Mouse (Mus musculus) liver, embryonic 14.5 days (tissue): ENCODE measurements around the gene Serpinh1. TPM values are rescaled to one million over a fixed set of nuclear protein-coding genes. Genes with fewer than 3 reads are reported as not detected.

Experiments used
- ATAC-seq: fragments of 200-750 bp; cut with Nextera tagmentation; 2 replicates; pipeline ENCODE4 v1.8.0; 2017; ENCODE audit warnings: moderate number of reproducible peaks, mild to moderate bottlenecking, moderate library complexity; ENCODE audit not compliant: insufficient read depth
- DNase-seq, 3 experiments: peaks; one replicate each; pipeline ENCODE4 v3.0.0-alpha.2; 2012 to 2013; ENCODE audit warnings: low read depth in 3 of 3, low spot score in 3 of 3
- H3K27ac ChIP-seq: fragments of 300-500 bp; sonication (generic); 2 replicates; pipeline ENCODE4 v1.5.1; 2014; ENCODE audit warnings: moderate library complexity, mild to moderate bottlenecking, control low read depth, inconsistent platforms
- H3K27me3 ChIP-seq: fragments of 300-500 bp; sonication (generic); 2 replicates; pipeline ENCODE4 v1.6.1; 2014; ENCODE audit warnings: mild to moderate bottlenecking, low read length, moderate library complexity; ENCODE audit not compliant: control insufficient read depth, insufficient read depth
- H3K36me3 ChIP-seq: fragments of 300-500 bp; sonication (generic); replicated peaks from 2 replicates; pipeline ENCODE4 v1.6.1; 2014; ENCODE audit warnings: low read depth; ENCODE audit not compliant: control insufficient read depth, insufficient read depth
- H3K4me1 ChIP-seq, 2 experiments: fragments of 200-500 bp in 1 of 2; fragments of 300-500 bp in 1 of 2; sonication (generic) in 1 of 2; replicated peaks; 2 replicates each; pipeline ENCODE4 v1.6.1; 2012 to 2014; ENCODE audit warnings: antibody characterized with exemption in 1 of 2, inconsistent platforms in 1 of 2, low read length in 1 of 2; ENCODE audit not compliant: control insufficient read depth in 2 of 2, insufficient read depth in 2 of 2
- H3K4me2 ChIP-seq: fragments of 300-500 bp; sonication (generic); 2 replicates; pipeline ENCODE4 v1.6.1; 2014; ENCODE audit warnings: low read depth, mild to moderate bottlenecking, control low read depth, moderate library complexity
- H3K4me3 ChIP-seq, 2 experiments: fragments of 200-500 bp in 1 of 2; fragments of 300-500 bp in 1 of 2; sonication (generic) in 1 of 2; 2 replicates each; pipeline ENCODE4 v1.5.1; 2012 to 2014; ENCODE audit warnings: low read depth in 2 of 2, low read length in 2 of 2, mild to moderate bottlenecking in 2 of 2, control low read depth in 1 of 2, inconsistent platforms in 1 of 2, moderate library complexity in 1 of 2; ENCODE audit not compliant: insufficient read depth in 1 of 2
- H3K9ac ChIP-seq: fragments of 300-500 bp; sonication (generic); replicated peaks from 2 replicates; pipeline ENCODE4 v1.6.1; 2014; ENCODE audit warnings: mild to moderate bottlenecking, control low read depth, moderate library complexity
- H3K9me3 ChIP-seq: fragments of 300-500 bp; sonication (generic); 2 replicates; pipeline ENCODE4 v1.6.1; 2016; ENCODE audit warnings: low read length, mixed read lengths; ENCODE audit not compliant: control insufficient read depth
- CTCF ChIP-seq: IDR thresholded peaks from 2 replicates; pipeline ENCODE4 v1.5.1; 2016; ENCODE audit warnings: antibody characterized with exemption, low read depth, control low read depth
- EP300 ChIP-seq: IDR thresholded peaks from 2 replicates; pipeline ENCODE4 v1.6.1; 2016; ENCODE audit warnings: antibody characterized with exemption, low read depth
- WGBS: fragments of 180-500 bp; shearing (Covaris S2); extraction: QIAGEN DNeasy Blood & Tissue Kit; methylation state at CpG from one replicate; pipeline ENCODE4 v1.1.7; 2014; ENCODE audit not compliant: insufficient replicate concordance; 5-methylcytosine and 5-hydroxymethylcytosine counted together
- polyA plus RNA-seq, 2 experiments: library from polyadenylated mRNA; depleted of rRNA in 1 of 2; stranded (reverse) in 1 of 2; unstranded in 1 of 2; fragments of >200 nt; fragmentation: Nextera tagmentation in 1 of 2; extraction: Ambion mirVana in 1 of 2; gene quantifications; 2 replicates each; pipeline versions ENCODE4 v1.2.1 to v1.2.3; 2012 to 2014

The Serpinh1 gene
- polyA plus RNA-seq, 2 experiments, result 23.4 to 34.9 TPM

- no peaks in the 10 kb centered on the region for H3K9me3 ChIP-seq
- ATAC-seq (no peak), DNase-seq (no peak)
- TF ChIP-seq CTCF (no peak), EP300 (no peak)
- H3K4me1 ChIP-seq, result no peaks in the 10 kb centered on the region; a peak in 1 of 4 replicates
- no peak overlapping the region for H3K4me2 ChIP-seq
- no peak overlapping the region for H3K9ac ChIP-seq
- H3K4me3 ChIP-seq, result no peak overlapping the region
- H3K27ac ChIP-seq, result no peak overlapping the region
- 64% methylated on average over 8 of the region's 8 CpGs for WGBS
- H3K36me3 ChIP-seq, result no peaks in the 10 kb centered on the region
- H3K27me3 ChIP-seq, result no peaks in the 10 kb centered on the region
Observed at GRCm38 (mm10) chr7:99313253-99313652, 39.8 kb downstream of the Serpinh1 start.

GRCm38 (mm10) chr7:99312671-99313143 lies 40.3 kb downstream of the Serpinh1 start:
- no peak overlapping the region for H3K4me2 ChIP-seq
- no peak overlapping the region for H3K9ac ChIP-seq
- no peaks in the 10 kb centered on the region for H3K36me3 ChIP-seq
- no peak for TF ChIP-seq EP300
- H3K27ac ChIP-seq, result no peak overlapping the region
- DNase-seq (no peak), ATAC-seq (no peak)
- no peaks in the 10 kb centered on the region for H3K27me3 ChIP-seq
- no peaks in the 10 kb centered on the region; a peak in 1 of 4 replicates for H3K4me1 ChIP-seq
- H3K9me3 ChIP-seq, result no peaks in the 10 kb centered on the region
- WGBS, result 54% methylated on average over 8 of the region's 8 CpGs
- H3K4me3 ChIP-seq, result no peak overlapping the region

- Histone ChIP-seq H3K4me3 (no peak overlapping the region), H3K27me3 (no peaks in the 10 kb centered on the region), H3K4me1 (no peaks in the 10 kb centered on the region; a peak in 1 of 4 replicates), H3K4me2 (no peak overlapping the region), H3K9ac (no peak overlapping the region), H3K27ac (no peak overlapping the region), H3K9me3 (no peaks in the 10 kb centered on the region), H3K36me3 (no peaks in the 10 kb centered on the region)
- DNase-seq (no peak), ATAC-seq (no peak)
- TF ChIP-seq EP300 (no peak), CTCF (no peak)
- 56% methylated on average over 4 of the region's 4 CpGs for WGBS
Observed at GRCm38 (mm10) chr7:99312058-99312457, 41.0 kb downstream of the Serpinh1 start.

- ATAC-seq, result no peak
Observed at GRCm38 (mm10) chr7:99311433-99311832, 41.6 kb downstream of the Serpinh1 start.

GRCm38 (mm10) chr7:99306640-99307039 lies 46.4 kb downstream of the Serpinh1 start:
- H3K36me3 ChIP-seq, result no peaks in the 10 kb centered on the region
- no peak overlapping the region for H3K9ac ChIP-seq
- H3K4me1 ChIP-seq, result no peaks in the 10 kb centered on the region; a peak in 1 of 4 replicates
- ATAC-seq (no peak), DNase-seq (no peak)
- TF ChIP-seq EP300 (no peak), CTCF (no peak)
- 42% methylated on average over 3 of the region's 3 CpGs for WGBS
- no peak overlapping the region for H3K4me2 ChIP-seq
- no peaks in the 10 kb centered on the region for H3K27me3 ChIP-seq
- no peak overlapping the region for H3K27ac ChIP-seq
- no peaks in the 10 kb centered on the region for H3K9me3 ChIP-seq
- H3K4me3 ChIP-seq, result no peak overlapping the region

More at GRCm38 (mm10) chr7:99311433-99311832, 41.6 kb downstream of the Serpinh1 start:
- peak in 1 of 3 experiments; percentile 10 for DNase-seq
- Histone ChIP-seq H3K27ac (no peak overlapping the region), H3K36me3 (no peaks in the 10 kb centered on the region), H3K4me3 (no peak overlapping the region), H3K4me2 (no peak overlapping the region), H3K27me3 (no peaks in the 10 kb centered on the region), H3K4me1 (no peaks in the 10 kb centered on the region; a peak in 2 of 4 replicates), H3K9ac (no peak overlapping the region), H3K9me3 (no peaks in the 10 kb centered on the region)
- no peak for TF ChIP-seq CTCF
- TF ChIP-seq EP300, result no peak
- 31% methylated on average over 7 of the region's 7 CpGs for WGBS
